ENCODE assay signal across 15 mouse cellular contexts in the genomic region with DNA sequence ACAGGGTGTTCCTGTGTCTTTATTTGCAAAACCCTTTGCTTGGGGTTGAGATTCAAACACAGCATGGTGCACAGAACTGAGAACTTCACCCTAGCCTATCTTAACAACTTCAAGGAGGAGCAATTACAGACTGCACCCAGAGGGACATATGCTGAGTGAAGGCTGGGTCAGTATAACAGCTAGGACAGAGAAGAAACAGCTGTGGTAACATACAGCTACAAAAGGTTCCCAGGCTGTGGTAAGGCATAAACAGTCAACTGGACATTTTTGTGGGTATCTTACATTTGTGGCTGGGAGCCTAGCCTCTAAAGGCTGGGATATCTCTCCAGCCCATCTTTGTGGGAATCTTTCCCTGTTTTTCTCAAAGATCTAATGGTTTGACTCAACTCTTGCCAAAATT.
"Had no signal": no experiment of that assay in that cellular context is flagged by ENCODE, and none has a peak within 500 bp of the region (broad histone marks: within the 10 kb centered on the region; RNA-seq: fewer than 3 reads in every experiment).

No protein-coding gene starts in this region.

- H3K4me3 ChIP-seq: intestine, embryonic 15.5 days; layer of hippocampus, adult 2 months; limb, embryonic 10.5 days; limb, embryonic 13.5 days; liver, embryonic 12.5 days; liver, embryonic 15.5 days had no signal

- H3K36me3 ChIP-seq: intestine, embryonic 15.5 days; limb, embryonic 10.5 days; limb, embryonic 13.5 days; liver, embryonic 12.5 days; liver, embryonic 15.5 days had no signal

- H3K4me1 ChIP-seq: intestine, embryonic 15.5 days; limb, embryonic 10.5 days; limb, embryonic 13.5 days; liver, embryonic 12.5 days; liver, embryonic 15.5 days had no signal

- H3K9ac ChIP-seq: intestine, embryonic 15.5 days; limb, embryonic 13.5 days; liver, embryonic 12.5 days; liver, embryonic 15.5 days had no signal

- H3K4me2 ChIP-seq: intestine, embryonic 15.5 days; limb, embryonic 13.5 days; liver, embryonic 12.5 days; liver, embryonic 15.5 days; midbrain, embryonic 11.5 days had no signal

- DNase-seq: kidney, adult 8-10 months; layer of hippocampus, adult 9-11 months; liver; lung, adult 18-20 months; lung, postnatal 14 days; lung, postnatal 4 days; midbrain, embryonic 14.5 days; thymus, postnatal 25 days had no signal

- H3K27ac ChIP-seq: intestine, embryonic 15.5 days; layer of hippocampus, adult 2 months; limb, embryonic 10.5 days; limb, embryonic 13.5 days; liver, embryonic 12.5 days; liver, embryonic 15.5 days had no signal

- H3K9me3 ChIP-seq: intestine, embryonic 15.5 days; limb, embryonic 10.5 days; limb, embryonic 13.5 days; liver, embryonic 12.5 days; liver, embryonic 15.5 days had no signal

- H3K27me3 ChIP-seq: intestine, embryonic 15.5 days; limb, embryonic 13.5 days; liver, embryonic 12.5 days; liver, embryonic 15.5 days had no signal

- ATAC-seq: intestine, embryonic 15.5 days; liver, embryonic 12.5 days had no signal
